Mouse (Mus musculus): Measurements from ENCODE around the gene Ap4b1. TPM values are rescaled to one million over a fixed set of nuclear protein-coding genes. Genes with fewer than 3 reads are reported as not detected.
"Not testable (repeated sequence)": the region's sequence is repeated elsewhere in the genome, so short reads cannot be mapped to it uniquely, and the experiment has no call there.

Ap4b1 gene
- polyA plus RNA-seq, 1 experiment from 2014 or later: 19.3 TPM

DNA sequence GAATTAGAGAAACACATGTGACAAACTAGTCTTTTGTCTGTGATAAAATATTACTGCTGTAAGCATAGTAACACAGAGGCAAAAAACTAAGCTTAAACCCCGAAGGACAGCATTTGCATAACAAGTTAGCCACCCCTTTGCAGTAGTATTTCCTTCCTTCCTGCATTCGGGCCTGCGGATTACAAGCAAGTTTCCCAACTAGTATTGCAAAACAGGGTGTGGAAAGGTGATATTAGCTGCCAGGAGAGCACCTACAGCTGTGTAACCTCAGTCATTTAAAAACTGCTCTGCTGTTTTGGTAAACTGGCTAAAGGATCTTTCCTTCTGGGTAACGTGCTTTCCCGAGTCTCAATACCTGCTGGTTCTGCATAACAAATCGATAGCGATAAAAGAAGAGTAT lies 22.1 kb upstream of the Ap4b1 start:
- Histone ChIP-seq H3K4me1 (peaks cover 30% of the 10 kb centered on the region), H3K36me3 (replicated peaks) (no peaks in the 10 kb centered on the region), H3K9me3 (no peaks in the 10 kb centered on the region), H3K27ac (no peak overlapping the region), H3K4me3 (no peak overlapping the region), H3K27me3 (ENCODE audit: poor library complexity, severe bottlenecking) (no peaks in the 10 kb centered on the region)
- DNase-seq (ENCODE audit: extremely low spot score, low spot score): no peak
- 66% methylated on average over 7 of the region's 7 CpGs for WGBS

DNA sequence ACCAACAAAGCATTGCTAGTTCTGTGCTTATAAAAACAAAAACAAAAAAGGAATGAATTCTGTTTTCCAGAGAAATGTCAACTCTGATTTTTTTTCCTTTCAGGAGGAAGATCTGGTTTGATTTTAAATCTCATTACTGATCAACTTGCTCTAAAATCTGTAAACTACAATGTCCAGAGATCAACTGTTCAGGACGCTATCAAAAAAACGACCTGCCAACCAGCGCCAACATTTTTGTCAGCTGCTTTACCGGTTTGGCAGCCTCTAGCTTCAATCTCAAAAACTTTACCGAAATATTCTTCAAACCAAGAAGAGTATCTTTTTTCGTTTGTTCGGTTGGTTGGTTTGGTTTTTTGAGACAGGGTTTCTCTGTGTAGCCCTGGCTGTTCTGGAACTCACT lies 20.2 kb upstream of the Ap4b1 start:
- Histone ChIP-seq H3K4me3 (peak overlapping the region; percentile 96), H3K27ac (no peak overlapping the region), H3K27me3 (ENCODE audit: poor library complexity, severe bottlenecking) (no peaks in the 10 kb centered on the region), H3K9me3 (no peaks in the 10 kb centered on the region), H3K4me1 (peaks cover 30% of the 10 kb centered on the region), H3K36me3 (replicated peaks) (no peaks in the 10 kb centered on the region)
- DNase-seq (ENCODE audit: extremely low spot score, low spot score): no peak
- WGBS: 88% methylated on average over 7 of the region's 7 CpGs

DNA sequence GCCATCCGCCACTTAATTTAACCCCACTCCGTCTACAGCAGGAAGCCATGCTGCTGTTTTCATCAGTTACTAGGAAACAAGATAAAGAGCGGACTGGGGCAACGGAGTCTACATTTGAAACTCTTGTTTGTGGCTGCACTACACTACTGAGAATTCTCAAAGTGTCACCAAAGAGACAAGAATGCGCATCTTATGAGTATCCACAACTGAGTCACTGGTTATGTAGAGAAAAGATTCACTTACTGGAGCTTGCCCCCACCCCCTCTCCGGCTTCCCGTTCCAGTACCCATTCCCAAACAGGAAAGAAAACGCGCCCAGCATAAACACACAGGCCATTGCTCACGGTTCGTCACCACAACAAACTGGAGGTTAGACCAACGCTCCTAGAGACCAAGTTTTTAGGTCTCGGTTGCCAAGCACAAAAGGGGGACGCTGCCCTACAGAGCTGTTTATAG lies 19.4 kb upstream of the Ap4b1 start:
- WGBS: 4% methylated on average over 14 of the region's 14 CpGs
- Histone ChIP-seq H3K9me3 (no peaks in the 10 kb centered on the region), H3K4me1 (peaks cover 30% of the 10 kb centered on the region), H3K4me3 (peak overlapping the region; percentile 96), H3K27ac (peak overlapping the region; percentile 98), H3K27me3 (ENCODE audit: poor library complexity, severe bottlenecking) (no peaks in the 10 kb centered on the region), H3K36me3 (replicated peaks) (no peaks in the 10 kb centered on the region)
- peak; percentile 39 for DNase-seq (ENCODE audit: extremely low spot score, low spot score)

DNA sequence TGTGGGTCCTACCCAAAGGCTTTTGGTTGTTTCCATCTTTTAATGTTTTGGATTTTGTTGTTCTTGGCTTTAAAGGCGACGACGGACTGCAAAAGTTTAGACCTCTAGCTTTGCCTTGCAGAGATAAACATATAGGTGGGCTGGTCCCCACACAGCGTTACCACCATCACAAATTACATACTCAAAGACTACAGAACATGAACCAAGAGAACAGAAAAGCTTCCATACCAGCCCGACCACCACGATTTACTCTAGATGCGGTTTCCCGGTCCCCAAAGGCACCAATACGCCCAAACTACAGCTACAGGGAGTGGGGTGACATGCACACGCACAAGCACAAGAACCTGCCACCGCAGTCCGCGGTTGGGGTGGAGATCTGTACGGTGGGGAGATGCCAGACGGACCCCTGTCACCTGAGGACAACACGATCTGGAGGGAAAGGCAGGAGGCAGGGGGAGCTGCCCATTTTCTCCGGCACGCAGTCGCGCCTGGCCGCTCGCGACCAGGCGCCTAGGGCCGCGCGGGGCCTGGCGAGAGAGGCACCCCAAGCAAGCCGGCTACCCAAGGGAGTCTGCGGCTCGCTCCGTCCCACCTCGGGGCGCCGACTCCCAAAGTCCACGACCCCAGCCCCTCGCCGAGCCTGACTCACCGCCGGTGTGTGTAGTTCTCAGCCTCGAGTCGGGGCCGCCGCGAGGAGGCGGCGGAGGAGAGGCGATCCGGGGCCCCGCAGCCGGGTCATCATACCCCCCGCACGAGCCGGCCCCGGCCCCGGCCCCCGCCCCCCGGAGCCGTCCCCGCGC lies 18.8 kb upstream of the Ap4b1 start:
- H3K9me3 ChIP-seq: no peaks in the 10 kb centered on the region
- no peaks in the 10 kb centered on the region for H3K36me3 ChIP-seq (replicated peaks)
- H3K27ac ChIP-seq: peak overlapping the region; percentile 98
- H3K27me3 ChIP-seq (ENCODE audit: poor library complexity, severe bottlenecking): no peaks in the 10 kb centered on the region
- peaks cover 30% of the 10 kb centered on the region for H3K4me1 ChIP-seq
- H3K4me3 ChIP-seq: peak overlapping the region; percentile 96
- peak; percentile 52 for DNase-seq (ENCODE audit: extremely low spot score, low spot score)
- under 1% methylated on average over 55 of the region's 61 CpGs for WGBS

DNA sequence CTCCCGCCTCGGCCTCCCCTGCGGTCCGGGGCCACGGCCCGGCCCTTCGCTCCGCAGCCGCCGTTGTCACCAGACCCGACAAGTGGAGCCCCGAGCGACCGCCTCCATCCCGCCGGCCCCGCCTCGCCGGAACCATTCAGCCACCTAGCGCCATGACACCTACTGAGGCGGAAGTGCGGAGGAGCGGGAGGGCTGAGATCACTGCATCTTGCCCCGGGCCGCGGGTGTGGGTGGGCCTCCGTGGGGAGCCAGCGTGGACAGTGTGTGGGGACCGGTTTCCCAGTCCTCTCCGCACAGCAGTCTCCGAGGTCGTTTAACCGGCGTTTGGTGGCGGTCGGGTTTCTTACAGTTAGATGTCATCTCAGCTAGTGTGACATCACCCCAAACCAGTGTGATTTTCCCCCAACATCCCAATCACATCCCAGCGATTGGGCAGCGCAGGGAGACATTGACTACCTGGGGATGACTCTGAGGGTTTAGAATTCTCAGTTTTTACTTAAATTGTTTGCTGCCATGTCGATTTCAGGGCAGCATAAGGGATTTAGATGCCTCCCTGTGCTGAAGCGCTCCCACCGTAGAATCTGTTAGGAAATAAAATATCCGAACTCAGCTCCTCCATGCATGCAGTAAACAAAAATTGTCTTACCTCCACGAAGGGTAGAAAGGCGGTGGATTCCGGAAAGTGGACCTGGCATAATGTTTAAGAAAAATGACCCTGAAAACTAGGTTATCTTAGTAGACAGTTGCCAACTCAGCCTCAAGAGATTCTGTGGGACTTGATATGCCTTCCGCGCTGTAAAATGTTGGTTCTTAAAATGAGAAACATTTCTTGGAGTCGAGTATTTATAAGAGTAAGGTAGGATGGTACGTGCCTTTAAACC lies 17.9 kb upstream of the Ap4b1 start, which contains the start of gene Hipk1:
Gene Hipk1 (minus strand): TSS at position 334 of the 881 bp plus-strand sequence.
- peak; percentile 95 for DNase-seq (ENCODE audit: extremely low spot score, low spot score)
- Histone ChIP-seq H3K4me3 (peak within 1 kb of the TSS; percentile 96), H3K27ac (peak within 1 kb of the TSS; percentile 98), H3K4me1 (peaks cover 30% of the 10 kb centered on the region), H3K27me3 (ENCODE audit: poor library complexity, severe bottlenecking) (no peaks in the 10 kb centered on the region), H3K9me3 (no peaks in the 10 kb centered on the region), H3K36me3 (replicated peaks) (no peaks in the 10 kb centered on the region)
- WGBS: 9% methylated on average over 49 of the region's 49 CpGs

DNA sequence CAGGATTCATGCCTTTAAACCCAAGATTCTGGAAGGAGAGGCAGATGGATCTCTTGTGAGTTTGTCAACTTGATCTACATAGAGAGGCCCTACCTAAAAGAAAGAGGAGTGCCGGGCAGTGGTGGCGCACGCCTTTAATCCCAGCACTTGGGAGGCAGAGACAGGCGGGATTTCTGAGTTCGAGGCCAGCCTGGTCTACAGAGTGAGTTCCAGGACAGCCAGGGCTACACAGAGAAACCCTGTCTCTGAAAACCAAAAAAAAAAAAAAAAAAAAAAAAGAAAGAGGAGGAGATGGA lies 17.3 kb upstream of the Ap4b1 start:
- H3K36me3 ChIP-seq (replicated peaks); DNase-seq (ENCODE audit: extremely low spot score, low spot score); H3K27ac ChIP-seq; H3K27me3 ChIP-seq (ENCODE audit: poor library complexity, severe bottlenecking); H3K9me3 ChIP-seq: not testable (repeated sequence)
- peaks cover 30% of the 10 kb centered on the region for H3K4me1 ChIP-seq
- 74% methylated on average over 5 of the region's 5 CpGs for WGBS
- peak overlapping the region; percentile 96 for H3K4me3 ChIP-seq

DNA sequence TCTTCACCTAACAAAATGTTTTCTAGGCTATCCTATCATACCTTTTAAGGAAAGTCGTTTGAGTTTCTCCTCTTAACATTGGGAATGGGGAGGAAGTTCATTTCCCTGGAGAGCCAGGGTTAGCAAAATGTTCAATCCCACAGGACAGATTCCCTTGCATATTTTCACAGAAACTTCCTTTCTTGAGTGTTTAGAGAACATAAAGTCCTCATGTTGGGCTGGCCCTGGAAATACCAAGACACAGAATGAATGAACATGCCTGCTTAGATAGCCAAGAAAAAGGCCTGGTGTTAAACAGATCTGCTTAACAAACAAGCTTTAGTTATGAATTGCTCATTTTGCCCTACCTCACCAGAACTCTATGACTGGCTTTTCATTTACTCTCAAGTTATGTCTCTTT lies 16.8 kb upstream of the Ap4b1 start:
- Histone ChIP-seq H3K36me3 (replicated peaks) (no peaks in the 10 kb centered on the region), H3K4me3 (no peak overlapping the region), H3K4me1 (peaks cover 30% of the 10 kb centered on the region), H3K27me3 (ENCODE audit: poor library complexity, severe bottlenecking) (no peaks in the 10 kb centered on the region), H3K27ac (no peak overlapping the region), H3K9me3 (no peaks in the 10 kb centered on the region)
- no peak for DNase-seq (ENCODE audit: extremely low spot score, low spot score)
- 80% methylated on average over 1 of the region's 1 CpGs for WGBS

DNA sequence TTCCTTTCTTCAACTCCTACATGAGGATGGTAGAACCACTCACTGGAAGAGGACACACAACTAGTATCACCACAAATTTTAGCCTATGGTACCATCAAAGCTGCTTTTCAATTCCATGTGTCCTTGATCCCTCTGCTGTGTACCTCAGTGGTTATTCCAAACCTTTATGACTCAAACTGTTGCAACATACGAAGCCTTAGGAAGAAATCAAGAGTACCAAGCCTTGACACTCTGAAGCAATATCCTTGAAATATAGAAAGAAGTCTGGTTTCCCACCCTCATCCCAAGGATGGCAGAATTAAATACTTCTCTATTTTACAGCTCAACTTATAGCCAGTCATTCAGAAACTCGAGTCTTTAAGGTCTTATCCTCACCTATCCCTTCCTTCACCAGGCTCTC lies 12.9 kb upstream of the Ap4b1 start:
- H3K9me3 ChIP-seq: no peaks in the 10 kb centered on the region
- peaks cover 8% of the 10 kb centered on the region for H3K36me3 ChIP-seq (replicated peaks)
- no peak overlapping the region for H3K27ac ChIP-seq
- 79% methylated on average over 2 of the region's 2 CpGs for WGBS
- H3K4me1 ChIP-seq: peaks cover 6% of the 10 kb centered on the region
- no peak overlapping the region for H3K4me3 ChIP-seq
- DNase-seq (ENCODE audit: extremely low spot score, low spot score): no peak
- no peaks in the 10 kb centered on the region for H3K27me3 ChIP-seq (ENCODE audit: poor library complexity, severe bottlenecking)

DNA sequence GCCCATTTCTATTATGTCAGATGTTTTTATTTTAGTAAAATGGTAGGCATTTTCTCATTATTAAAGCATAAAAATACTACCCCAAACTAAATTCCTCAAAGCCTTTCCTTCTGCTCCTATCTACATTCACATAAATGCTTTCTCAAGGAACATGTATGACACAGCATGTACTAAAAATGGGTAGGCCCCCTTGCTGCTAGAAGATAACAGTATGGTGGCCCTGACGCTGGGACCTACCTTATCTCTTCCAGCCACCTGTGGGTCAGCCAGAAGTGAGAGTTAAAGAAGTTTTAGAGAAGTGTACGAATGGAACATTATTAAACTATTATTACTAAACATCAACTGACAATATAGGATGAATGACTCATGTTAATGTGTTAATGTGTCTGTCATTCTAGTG lies 9.8 kb upstream of the Ap4b1 start:
- Histone ChIP-seq H3K4me3 (no peak overlapping the region), H3K27me3 (ENCODE audit: poor library complexity, severe bottlenecking) (no peaks in the 10 kb centered on the region), H3K4me1 (no peaks in the 10 kb centered on the region), H3K27ac (no peak overlapping the region), H3K36me3 (replicated peaks) (peaks cover 39% of the 10 kb centered on the region), H3K9me3 (no peaks in the 10 kb centered on the region)
- WGBS: 74% methylated on average over 2 of the region's 2 CpGs
- no peak for DNase-seq (ENCODE audit: extremely low spot score, low spot score)

DNA sequence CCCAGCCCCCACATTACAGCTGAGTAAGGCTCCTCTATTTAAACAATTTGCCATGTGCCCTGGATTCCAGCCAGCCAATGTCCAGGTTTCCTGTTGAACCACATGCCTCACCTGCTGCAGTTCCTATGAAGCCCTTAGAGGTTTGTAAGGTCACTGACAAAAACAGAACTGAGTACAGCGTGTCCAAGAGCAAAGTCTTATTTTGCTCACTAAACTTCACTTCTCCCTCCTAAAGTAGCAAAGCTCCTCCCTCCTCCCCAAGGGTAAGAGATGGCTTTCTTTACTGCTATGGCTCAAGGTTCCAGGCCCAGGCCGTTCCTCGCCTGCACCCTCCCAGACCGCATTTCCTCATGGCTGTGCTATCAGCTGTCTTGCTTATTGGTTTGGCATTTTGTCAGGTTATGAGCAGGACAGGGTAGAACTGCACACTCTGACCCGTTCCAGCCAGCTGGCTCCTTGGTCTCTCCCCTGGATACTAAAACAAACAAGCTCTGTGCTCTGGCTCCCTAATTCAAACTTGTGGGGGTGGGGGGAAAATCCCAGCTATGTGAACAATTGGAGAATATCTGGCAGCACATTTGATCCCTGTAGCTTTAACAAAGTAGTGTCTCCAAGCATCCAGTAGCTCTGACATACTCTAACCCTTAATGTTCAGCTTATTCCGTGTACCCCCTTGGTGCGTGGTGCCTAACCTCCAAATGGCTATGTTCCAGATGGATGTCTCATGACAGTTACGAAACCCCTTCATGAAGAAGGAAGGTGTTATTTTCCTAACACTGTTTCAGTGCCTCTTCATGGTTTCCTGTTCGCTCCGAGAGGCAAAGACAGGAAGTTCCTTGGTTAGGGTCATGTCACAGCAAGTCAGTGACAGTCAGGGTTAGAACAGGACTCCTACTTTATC lies 7.4 kb upstream of the Ap4b1 start:
- 0 out of 2 replicates have a peak overlapping the region, but pooled peaks have one; percentile 37 for H3K27ac ChIP-seq
- no peak for DNase-seq (ENCODE audit: extremely low spot score, low spot score)
- H3K4me3 ChIP-seq: no peak overlapping the region
- no peaks in the 10 kb centered on the region for H3K4me1 ChIP-seq
- WGBS: 86% methylated on average over 10 of the region's 10 CpGs
- peaks cover 60% of the 10 kb centered on the region for H3K36me3 ChIP-seq (replicated peaks)
- H3K9me3 ChIP-seq: no peaks in the 10 kb centered on the region
- no peaks in the 10 kb centered on the region for H3K27me3 ChIP-seq (ENCODE audit: poor library complexity, severe bottlenecking)

DNA sequence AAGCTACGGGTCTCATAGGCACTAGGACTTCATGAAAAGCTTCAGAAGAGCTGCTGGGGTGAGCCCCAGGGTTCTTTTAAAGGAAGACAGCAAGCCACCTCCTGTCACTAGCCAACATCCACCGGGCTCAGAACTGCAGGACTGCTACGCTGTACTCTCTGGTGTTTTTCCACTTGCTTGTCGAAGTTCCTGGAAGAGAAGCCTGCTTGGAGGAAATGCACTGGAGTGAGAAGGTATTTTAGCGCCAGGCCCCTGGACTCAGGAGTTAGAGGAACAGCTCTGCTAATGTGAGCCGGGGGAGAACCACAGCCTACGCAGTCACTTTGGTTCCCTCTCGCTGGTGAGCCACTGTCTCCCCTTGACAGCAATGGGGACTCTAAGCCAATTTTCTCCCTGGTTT lies 6.5 kb upstream of the Ap4b1 start:
- no peak overlapping the region for H3K27ac ChIP-seq
- 92% methylated on average over 8 of the region's 8 CpGs for WGBS
- no peaks in the 10 kb centered on the region for H3K9me3 ChIP-seq
- no peak overlapping the region for H3K4me3 ChIP-seq
- DNase-seq (ENCODE audit: extremely low spot score, low spot score): no peak
- H3K36me3 ChIP-seq (replicated peaks): peaks cover 68% of the 10 kb centered on the region
- peaks cover 4% of the 10 kb centered on the region for H3K4me1 ChIP-seq
- no peaks in the 10 kb centered on the region for H3K27me3 ChIP-seq (ENCODE audit: poor library complexity, severe bottlenecking)

DNA sequence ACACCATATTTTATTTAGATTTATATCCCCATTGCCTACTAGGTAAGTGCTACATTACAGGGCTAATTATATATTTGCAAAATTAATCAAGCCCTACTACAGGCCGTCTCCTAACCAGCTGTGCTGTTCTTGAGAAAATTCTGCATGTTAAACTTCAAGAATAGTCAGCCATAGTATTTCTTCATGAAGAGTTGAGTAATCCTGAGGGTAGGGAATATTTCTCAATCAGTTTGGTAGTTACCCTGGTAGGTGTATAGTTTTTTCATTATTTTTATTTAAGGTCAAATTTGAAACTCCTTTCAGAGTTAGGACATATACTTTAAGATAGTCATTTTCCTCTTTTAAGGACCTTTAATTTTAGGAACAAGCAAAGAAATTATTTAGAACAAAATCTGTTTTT lies 3.6 kb upstream of the Ap4b1 start:
- Histone ChIP-seq H3K4me3 (no peak overlapping the region), H3K27ac (no peak overlapping the region), H3K9me3 (no peaks in the 10 kb centered on the region), H3K4me1 (peaks cover 21% of the 10 kb centered on the region), H3K27me3 (ENCODE audit: poor library complexity, severe bottlenecking) (no peaks in the 10 kb centered on the region), H3K36me3 (replicated peaks) (peaks cover 67% of the 10 kb centered on the region)
- no peak for DNase-seq (ENCODE audit: extremely low spot score, low spot score)
- 85% methylated on average over 1 of the region's 1 CpGs for WGBS
